Mouse (Mus musculus) gastrocnemius, adult 8-10 months (tissue): ENCODE data around the gene Crispld2. TPM values are rescaled to one million over a fixed set of nuclear protein-coding genes. Genes with fewer than 3 reads are reported as not detected.

ENCODE experiments used
- DNase-seq, 2 experiments: peaks; one replicate each; pipeline ENCODE4 v3.0.0; 2022; ENCODE audit warnings: low spot score in 2 of 2
- total RNA-seq, 4 experiments: library from RNA; stranded (reverse); gene quantifications; 2 replicates each; pipeline ENCODE4 v1.2.4; 2022

The Crispld2 gene
- total RNA-seq, 4 experiments from 2014 or later: 5.3 to 13.6 (median 8.1) TPM

DNA sequence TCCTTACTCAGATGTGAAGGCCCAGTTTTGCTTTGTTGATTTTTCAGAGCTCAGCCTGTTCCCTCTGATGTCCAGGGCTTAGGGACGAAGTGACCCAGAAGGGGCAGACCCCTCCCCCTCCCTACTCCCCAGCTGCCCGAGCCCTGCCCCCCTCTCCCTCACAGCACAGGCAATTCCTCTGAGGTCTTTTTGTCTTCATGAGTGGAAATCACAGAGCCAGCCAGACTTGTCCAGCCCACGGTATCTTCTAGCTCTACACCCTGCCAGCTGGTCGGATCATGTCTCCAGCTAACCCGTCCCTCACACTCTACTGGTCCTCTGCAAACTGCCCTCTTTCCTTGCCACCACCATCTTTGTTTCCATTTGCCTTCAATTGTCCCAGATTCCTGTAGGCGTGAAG is 42.2 kb downstream of the Crispld2 start:
- DNase-seq: no peak

DNA sequence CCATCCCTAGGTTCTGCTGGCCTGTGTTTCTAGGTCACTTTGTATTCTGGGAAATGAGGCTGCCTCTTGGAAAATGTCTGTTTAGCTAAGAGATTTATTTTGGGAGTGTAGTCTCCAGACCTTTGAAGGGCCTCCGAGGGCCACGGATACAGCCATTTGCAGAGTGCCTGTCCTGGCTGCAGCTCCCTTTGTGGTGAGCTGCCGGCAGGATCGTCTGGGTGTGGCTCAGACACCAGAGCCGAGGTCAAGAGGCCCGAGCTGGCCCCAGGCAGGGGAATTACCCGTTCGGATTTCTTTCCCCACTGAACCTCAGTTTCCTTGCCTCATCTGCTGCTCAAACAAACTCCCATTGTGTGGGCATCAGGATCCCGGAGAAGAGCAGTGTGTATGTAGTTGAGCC is 43.9 kb downstream of the Crispld2 start:
- peak; percentile 51 to 76 for DNase-seq

DNA sequence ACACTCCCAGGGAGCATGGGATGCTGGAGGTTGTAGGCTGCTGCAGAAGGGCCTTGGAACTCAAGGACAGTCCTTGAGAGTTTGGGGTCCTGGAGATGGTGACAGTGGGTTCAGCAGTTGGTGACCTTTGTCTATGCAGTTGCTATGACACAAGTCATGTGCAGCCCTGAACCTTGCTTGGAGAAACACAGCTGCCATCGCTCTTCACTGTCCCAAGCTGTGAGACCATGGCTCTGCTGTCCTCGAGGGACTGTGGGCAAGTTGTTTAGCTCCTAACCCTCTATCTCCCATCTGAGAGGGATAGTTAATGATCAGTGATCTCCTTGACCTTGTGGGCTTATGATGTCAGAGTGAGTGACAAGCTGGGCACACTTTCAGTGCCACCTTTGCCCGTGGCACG is 44.3 kb downstream of the Crispld2 start:
- no peak for DNase-seq

DNA sequence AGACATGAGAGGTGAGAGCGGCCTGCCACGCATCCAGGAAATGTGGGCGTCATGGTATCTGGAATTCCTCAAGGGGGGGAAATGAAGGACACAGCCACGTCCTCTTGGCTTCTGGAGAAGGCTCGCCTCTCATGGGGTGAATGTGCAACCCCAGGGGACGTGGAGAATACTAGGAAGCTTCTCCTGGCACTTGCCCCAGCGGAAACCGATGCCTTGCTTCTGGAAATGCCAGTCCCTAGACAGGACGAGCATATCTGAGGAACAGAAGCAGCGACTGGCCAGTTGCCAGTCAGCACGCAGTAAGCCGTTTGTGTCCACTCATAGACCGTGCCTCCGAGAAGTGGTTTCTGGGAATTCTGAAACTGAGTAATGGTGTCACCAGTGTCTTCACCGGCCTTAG is 45.0 kb downstream of the Crispld2 start:
- DNase-seq: peak in 1 of 2 experiments; percentile 52

DNA sequence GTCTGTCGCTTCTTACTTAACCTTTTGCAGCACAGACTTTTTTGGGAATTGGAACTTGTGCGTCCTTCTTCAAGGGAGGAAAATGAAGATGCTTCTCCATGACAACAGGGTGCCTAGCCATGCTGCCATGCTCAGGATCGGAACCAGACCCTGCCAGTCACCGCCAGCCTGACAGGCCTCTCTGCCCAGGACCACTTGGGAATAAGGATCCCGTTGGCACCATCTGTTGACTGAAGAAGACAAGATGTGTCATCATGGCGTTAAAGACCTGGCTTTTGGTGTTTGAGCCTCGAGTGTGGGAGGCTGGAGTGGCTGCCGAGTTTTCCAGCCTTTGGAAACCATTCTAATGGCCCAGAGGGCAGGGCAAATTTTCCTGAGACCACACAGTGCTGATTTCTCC is 45.4 kb downstream of the Crispld2 start:
- DNase-seq: no peak

DNA sequence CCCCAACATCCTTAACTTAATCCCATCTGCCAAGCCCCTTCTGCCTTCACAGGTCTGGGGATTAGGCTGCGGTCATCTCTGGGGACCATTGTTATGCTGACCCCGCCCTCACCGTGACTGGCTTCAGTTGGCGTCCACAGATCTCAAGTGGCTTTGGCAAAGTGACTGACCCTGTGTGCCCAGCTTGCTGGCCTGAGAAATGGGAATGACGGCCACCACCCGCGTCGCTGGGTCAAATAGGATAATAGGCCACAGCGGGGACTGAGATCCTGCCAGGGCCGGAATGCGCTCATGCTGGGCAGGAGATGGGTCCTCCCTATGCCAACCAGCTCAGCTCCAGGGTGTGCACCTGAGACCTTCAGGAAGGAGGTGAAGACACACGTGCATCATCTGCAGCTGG is 46.5 kb downstream of the Crispld2 start:
- no peak for DNase-seq

DNA sequence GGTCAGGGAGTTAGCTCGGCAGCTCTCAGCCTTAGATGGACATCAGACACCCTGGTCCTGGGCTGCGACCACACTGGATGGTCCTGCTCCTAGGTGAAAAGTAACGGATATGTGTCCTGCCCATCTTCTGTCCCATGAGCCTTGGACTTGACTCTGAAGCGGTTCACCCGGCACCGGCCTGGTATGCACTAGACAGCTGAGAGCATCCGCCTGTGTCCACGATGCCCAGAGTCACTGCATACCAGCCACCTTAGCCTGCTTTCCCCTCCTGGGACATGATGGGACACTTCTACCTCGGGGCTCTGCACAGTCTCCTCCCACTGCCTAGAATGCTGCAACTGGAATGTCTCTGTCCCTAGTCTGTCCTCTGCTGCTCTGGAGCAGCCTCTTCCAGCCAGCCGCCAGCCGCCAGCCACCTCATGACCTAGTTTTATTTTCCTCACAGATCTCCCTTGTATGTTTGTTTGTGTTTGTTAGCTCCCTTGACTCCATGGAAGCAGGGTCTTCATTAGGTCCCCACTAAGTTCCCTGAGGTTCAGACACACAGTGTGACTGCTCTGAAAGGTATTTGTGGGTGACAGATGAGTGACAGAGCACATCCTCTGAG is 47.2 kb downstream of the Crispld2 start:
- DNase-seq: no peak

DNA sequence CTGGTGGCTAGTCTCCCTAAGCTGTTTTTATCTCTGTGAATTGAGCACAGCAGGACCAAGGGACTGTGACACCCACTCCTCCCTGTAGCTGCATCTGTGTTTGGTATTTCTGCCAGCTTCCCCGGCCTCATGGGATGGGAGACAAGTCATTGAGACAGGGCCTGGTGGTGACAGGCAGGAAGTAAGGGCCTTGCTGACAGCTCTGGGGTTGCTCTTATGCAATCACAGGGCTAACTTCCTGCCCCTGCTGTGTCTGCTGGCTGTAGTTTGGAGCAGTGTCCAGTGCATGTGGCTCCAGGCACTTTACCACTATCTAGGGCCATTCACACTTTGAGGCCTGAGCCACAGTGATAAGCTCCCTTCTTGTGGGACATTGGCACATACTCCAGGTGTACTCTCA is 48.6 kb downstream of the Crispld2 start:
- no peak for DNase-seq

DNA sequence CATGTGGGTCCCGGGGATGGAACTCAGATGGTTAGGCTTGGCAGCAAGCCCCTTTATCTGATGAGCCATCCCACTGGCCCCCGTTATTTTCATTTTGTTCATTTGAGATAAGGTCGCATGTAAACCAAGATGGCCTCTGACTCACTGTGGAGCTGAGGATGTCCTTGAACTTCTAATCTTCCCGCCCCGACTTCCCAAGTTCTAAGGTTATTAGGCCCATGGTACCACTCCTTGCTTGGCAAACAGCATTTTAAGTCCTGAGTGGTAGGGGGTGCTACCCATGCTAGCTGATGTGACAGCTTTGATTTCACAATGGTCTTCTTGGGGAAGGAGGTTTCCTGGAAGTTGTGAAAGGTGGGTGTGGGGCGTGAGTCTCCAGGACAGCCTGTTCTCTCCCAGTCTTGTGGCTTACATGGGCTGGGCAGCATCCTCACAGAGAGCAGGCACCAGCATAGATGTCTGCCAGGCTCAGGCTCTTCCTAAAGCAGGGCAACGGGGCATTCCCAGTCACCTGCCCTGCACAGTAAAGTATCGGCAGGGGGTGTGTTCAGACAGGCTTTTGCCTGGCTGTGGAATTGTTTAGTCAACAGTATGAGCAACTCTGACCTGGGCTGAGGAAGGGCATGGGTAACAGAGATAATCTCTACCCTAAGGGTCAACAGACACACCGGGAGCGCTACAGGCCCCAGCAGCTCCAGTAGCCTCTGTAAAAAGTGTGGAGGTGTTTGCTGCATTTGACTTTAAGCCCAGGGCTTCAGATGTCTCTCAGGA is 50.5 kb downstream of the Crispld2 start:
- DNase-seq: no peak

DNA sequence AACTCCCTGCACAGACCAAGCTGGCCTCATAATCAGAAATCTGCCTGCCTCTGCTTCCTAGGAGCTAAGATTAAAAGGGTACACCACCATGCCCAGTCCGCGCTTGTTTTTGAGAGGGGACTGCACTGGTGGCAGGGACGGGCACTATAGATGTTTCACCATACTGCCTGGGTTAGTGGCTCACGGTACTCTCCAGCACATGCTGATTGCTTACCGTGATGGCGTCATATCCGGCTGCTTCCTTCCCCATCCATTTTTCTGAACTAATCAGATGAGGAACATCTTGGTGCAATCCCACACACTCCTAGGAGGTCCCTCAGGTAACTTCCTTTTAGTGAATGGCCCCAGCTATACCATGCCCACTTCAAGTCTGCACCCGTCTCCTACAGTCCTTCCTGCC is 52.7 kb downstream of the Crispld2 start:
- no peak for DNase-seq

DNA sequence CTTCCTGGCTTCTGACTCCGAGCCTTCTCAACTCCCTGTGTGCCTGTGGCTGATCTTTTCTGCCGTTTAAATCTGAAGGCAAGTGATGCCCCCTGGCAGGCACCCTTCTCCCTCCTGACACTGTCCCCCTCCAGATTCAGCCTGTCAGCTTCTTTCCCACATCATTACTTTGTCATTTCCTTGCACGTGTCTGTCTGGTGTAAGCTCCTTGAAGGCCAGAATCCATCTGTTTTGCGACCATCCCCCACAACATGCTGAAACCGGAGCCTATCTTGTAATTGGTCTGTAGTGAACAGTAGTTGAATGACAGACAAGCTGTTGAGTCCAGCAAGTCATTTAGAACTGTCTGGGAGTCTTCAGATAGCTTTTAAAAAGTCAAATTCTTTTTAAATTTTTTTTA is 53.2 kb downstream of the Crispld2 start:
- DNase-seq: no peak

DNA sequence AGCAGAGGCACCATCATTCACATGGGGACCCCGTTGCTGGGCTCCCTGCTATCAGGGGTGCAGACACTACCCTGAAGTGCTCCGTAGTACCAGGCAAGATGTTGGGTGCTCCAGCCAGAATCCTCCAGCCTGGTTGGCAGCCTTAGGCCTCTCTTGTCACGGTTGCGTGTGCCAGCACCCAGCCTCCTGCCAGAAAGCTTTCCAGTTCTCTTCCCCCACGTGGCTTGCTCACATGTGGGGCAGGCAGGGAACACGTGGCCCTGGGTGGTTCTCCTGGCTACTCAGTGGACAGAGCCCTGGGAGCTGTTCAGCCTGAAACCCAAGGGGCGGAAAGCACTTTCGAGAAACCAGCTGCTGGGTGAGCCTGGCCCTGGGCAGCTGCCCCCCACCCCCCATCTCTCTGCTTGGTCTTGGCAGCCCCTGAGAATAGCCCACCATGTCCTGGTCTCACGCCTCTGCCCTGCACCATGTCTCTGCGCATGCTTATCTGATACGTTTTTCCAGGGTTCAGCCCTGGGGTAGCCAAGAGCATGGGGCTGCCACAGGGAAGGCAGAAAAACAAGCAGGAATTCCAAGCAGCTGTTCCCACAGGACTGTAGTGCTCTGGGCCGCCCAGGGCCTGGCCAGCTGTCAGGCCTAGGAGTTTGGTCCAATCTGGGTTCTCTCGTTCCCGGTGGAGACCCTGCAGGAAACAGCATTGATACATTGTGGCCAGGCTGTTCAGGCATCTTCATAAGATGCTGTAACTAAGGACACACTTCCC is 54.2 kb downstream of the Crispld2 start:
- peak; percentile 94 to 97 for DNase-seq

DNA sequence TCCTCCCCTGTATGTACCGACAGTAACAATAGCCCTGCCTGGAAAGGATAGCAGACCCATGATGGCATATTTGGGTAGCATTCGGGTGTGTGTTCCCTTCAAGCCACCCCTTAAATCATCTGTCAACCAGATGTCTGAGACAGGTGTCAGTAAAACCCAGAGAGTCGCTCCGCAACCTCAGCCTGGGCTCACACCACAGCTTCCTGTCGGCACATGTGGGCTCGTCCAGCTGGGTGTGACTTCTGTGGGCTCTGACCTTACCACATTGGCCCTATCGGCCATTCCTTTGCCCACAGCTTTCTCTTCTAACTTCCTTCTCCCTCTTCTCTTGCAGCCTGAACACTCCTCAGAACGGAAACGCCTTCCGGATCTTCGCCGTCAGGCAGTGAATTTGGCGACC is 57.7 kb downstream of the Crispld2 start:
- DNase-seq: no peak

DNA sequence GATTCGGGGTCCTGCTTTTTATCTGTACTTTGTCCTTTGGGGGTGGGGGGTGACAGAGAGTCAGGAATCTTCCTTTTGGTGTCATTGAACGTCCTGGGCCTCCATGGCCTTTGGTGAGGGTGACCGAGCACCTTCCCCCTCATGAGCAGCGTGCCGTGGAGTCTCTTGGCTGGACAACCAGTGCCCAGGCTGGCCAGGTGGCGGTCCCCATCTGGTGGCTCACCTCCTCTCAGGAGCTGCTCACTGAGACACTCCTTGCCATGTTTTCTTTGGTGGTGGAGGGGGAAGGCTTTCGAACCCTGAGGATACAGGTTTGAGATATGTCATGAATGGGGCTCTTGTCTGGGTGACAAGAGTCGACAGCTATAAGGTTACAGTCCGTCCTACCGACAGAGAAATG is 58.1 kb downstream of the Crispld2 start:
- no peak for DNase-seq

DNA sequence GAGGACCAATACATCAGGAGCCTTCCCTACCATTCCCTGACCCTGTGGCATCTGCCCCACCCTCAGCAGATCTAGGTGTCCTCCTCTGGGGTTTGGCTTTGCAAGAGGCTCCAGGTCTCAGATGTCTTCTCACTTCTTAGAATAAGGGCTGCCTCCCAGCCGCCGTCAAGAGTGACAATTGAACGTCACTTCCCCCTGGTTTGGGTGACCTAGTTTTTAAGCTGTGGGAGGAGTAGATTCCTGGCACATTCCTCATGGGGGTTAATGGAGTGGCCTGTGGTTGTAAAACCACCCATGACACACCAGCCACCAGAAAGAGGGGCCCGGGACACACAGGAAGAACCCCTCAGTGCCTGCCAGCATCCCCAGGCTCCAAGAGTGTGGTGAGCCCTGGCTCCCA is 58.8 kb downstream of the Crispld2 start:
- DNase-seq: no peak

DNA sequence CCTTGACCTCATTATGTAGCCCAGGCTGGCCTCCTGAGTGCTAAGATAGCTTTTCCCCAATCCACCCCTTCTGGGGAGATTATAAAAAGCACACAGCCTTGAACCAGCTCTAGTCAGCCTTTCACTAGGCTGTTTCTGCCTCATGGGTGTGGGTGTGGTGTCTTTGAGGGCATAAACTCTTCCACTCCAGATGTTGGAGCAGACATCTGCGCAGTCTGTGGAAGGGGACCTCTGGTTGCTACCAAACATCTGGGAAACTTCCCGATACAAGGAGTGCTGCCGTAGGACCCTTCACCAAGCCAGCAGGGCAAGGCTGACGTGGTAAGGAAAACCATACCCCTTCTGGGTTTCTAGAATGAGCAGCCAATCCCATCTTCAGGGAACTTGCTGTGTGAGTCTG is 59.7 kb downstream of the Crispld2 start:
- no peak for DNase-seq

DNA sequence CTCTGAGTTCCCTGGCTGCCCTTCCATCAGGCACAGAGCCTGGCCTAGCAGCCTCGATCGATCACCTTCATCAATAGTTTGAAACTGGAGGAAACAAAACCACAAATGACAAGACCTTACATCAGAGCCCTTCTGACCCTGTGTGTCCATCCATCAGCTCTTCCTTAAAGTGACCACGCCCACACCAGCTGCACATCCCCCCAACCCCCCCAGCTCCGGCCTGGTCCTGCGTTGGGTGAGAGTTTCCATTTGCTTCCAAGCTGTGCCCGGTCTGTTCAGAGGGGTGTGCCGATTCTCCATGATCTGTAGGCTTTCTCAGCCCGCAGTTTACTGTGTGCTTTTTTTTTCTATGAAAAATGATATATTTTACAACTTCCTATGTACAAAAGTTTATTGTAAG is 60.1 kb downstream of the Crispld2 start:
- DNase-seq: no peak

DNA sequence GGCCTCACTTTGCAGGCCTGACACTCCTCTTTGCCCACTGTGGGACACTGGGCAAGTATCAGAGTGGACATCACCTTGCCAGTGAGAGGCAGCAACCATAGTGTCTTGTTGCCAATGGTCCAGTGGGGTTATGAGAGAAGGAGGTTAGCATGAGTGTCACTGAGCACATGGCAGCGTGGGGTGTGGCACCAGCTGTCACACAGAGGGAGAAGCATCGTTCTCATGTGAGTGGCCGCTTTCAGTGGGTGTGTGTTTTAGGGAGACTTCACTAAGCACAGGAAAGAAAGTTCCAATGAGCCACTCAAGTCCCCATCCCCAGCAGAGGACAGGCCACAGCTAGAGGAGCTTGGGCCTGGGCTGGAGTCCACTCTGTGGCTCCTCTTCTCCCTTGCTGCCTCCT is 62.6 kb downstream of the Crispld2 start:
- DNase-seq: no peak

DNA sequence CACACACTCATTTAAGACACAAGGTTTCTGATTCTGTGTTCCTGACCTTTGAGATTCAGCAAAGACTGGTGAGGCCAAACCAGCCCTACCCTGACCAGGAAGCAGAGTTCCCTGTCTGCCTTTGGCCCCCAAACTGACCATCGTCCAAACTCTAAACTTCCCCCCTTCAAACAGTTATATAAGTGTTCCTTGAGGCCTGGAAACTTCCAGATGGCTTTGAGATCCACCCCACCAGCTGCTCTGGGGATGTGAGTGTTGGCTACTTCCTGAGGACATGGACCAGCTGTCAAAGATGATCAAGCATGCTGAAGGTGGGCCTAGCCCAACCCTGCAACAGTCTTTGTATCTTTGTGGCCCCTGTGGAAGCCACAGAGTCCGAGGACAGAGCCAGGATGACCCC is 64.8 kb downstream of the Crispld2 start:
- no peak for DNase-seq

DNA sequence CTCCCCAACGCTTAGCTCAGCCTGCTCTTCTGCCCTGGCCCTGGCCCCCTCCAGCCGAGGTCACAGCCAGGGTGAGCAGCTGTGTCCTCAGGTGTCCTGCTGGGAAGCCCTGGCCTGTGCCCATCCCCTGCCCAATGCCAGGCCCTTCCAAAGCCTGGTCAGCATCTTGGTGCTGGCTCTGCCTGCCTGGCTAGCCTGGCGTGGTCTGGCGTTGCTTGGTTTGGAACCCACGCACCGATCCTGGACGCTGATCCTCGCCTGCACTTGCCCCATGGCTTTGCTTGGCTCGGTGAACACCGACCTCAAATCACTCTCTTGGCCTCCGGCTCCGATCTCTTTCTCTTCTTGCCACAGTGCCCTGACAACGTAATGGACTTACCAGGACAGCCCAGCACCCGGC is 70.5 kb downstream of the Crispld2 start:
- peak; percentile 61 to 80 for DNase-seq

DNA sequence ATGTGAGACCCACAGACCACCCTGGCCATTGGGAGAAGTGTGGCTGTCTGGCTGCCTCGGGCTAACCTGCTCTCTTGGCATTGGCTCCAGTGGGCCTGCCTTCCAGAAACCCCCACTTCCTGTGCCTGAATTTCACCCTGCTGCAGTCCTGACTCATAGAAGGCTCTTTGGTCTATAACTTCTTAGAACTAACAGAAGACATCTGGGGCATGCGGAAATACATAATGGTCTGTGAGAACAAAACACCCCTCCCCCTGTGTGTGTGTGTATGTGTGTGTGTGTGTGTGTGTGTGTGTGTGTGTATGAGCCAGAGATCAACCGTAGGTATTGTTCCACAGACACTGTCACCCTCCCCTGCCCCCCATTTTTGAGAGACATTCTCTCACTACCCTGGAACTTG is 71.1 kb downstream of the Crispld2 start:
- no peak for DNase-seq

DNA sequence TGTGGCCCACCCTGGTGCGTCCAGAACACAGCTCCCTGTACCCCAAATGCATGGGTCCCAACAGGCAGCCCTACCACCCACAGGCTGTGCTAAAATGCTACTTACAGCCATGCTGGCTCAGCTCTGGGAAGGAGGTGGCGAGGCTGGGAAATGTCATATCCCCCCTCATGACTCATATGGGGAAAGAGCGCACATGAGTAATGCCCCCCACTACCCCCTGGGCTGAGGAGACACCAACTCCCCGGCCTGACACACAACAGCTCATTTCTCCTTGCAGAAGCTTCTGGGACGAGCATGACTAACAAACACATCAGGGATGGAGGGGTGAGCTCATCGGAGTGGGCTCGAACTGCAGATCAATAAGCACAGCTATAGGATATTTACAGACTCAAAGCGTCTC is 73.4 kb downstream of the Crispld2 start:
- no peak for DNase-seq

DNA sequence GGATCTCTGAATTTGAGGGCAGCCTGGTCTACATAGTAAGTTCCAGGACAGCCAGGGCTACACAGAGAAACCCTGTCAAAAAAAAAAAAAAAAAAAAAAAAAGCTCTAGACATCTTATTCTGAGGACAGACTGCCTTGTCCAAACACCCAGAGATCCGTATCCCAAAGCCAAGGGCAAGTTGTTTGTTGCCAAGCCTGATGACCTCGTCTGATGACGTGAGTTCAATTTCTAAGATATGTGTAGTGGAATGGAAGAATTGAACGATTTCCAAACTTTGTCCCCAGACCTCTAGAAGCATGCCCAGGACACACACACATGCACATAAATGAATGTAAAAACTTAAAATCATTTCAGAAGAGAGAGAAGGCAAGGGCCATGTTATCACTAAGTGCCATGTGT is 74.0 kb downstream of the Crispld2 start:
- DNase-seq: no peak
